Mouse (Mus musculus): ENCODE results near the gene C1qb. TPM values are rescaled to one million over a fixed set of nuclear protein-coding genes. Genes with fewer than 3 reads are reported as not detected.
A peak's percentile ranks its signal among the peaks of the same experiment; 100 is the strongest.

C1qb gene
- total and polyA plus RNA-seq, 3 experiments = not detected

GRCm38 (mm10) chr4:136928928-136929327 lies 42.9 kb upstream of the C1qb start:
- in situ Hi-C loops (cut with MboI; ENCODE audit: low pct_ligation_motif_present, low pct_unique_long_range_greater_than_20kb, low sequenced_read_pairs) (no loop called here), dilution Hi-C loops (cut with MboI; ENCODE audit: extremely low pct_ligation_motif_present, extremely low pct_unique_long_range_greater_than_20kb, low sequenced_read_pairs) (no loop called here)
- peak; percentile 42 for DNase-seq (ENCODE audit: extremely low read depth)
- Histone ChIP-seq H3K4me1 (ENCODE audit: control insufficient read depth in 1 of 2, insufficient read depth in 2 of 2) (peaks cover 4 to 10% of the 10 kb centered on the region in 2 experiments; a peak in 3 of 4 replicates), H3K9me3 (replicated peaks; ENCODE audit: low read length) (no peaks in the 10 kb centered on the region), H3K4me3 (replicated peaks in 1 of 3; ENCODE audit: low read depth in 2 of 3, low read length in 2 of 3, poor library complexity in 1 of 3) (no peak overlapping the region), H3K27me3 (replicated peaks) (peaks cover 85% of the 10 kb centered on the region), H3K9ac (ENCODE audit: insufficient read depth, low read depth) (no peak overlapping the region), H3K4me2 (ENCODE audit: insufficient read depth, low read depth, poor library complexity, severe bottlenecking) (no peak overlapping the region), H3K27ac (ENCODE audit: insufficient read depth, low read depth) (no peak overlapping the region), H3K36me3 (replicated peaks in 1 of 2; ENCODE audit: control insufficient read depth in 1 of 2, insufficient read depth in 1 of 2, low read length in 1 of 2) (no peaks in the 10 kb centered on the region), H3K79me2 (replicated peaks; ENCODE audit: control insufficient read depth, extremely low read depth, insufficient read depth, poor library complexity, severe bottlenecking) (no peaks in the 10 kb centered on the region)
- peak; percentile 19 for TF ChIP-seq RAD21 (IDR thresholded peaks at IDR 0.05; ENCODE audit: low read depth, low read length)
- no peak for TF ChIP-seq UBTF (IDR thresholded peaks at IDR 0.05; ENCODE audit: low read depth, low read length)
- TF ChIP-seq CTCF (conservative IDR thresholded peaks at IDR 0.05 in 1 of 2, IDR thresholded peaks at IDR 0.05 in 1 of 2; ENCODE audit: low read depth in 2 of 2, low read length in 2 of 2) = peak in 1 of 2 experiments; percentile 65; a peak in 2 of 4 replicates
- no peak for TF ChIP-seq PAX5 (IDR thresholded peaks at IDR 0.05; ENCODE audit: low read length)
- TF ChIP-seq TCF12 (IDR thresholded peaks at IDR 0.05; ENCODE audit: low read depth, low read length) = no peak
- TF ChIP-seq SMC3 (IDR thresholded peaks at IDR 0.05; ENCODE audit: low read depth, low read length) = peak; percentile 73

DNA sequence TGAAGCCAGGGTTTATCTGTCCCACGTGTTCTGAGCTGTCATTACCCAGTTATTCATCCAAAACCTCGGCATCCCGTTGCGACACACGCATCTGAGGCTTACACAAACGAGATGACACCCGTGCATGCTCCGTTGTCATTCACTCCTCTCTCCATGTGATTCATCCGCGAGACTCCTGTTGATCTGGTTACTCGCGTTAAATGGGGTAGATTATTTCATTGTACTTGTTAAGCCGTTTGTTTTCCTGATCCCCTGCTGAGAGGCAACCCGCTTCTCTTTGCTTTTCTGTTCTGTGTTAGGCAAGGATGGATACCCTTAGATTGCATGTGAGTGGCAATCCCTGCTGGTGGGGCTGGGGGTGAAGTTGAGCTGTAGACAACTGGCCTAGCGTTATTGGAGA lies 39.8 kb upstream of the C1qb start:
- peaks cover 4 to 7% of the 10 kb centered on the region in 2 experiments; a peak in 3 of 4 replicates for H3K4me1 ChIP-seq (ENCODE audit: control insufficient read depth in 1 of 2, insufficient read depth in 2 of 2)
- TF ChIP-seq RCOR1 (conservative IDR thresholded peaks at IDR 0.05; ENCODE audit: low read depth, low read length) = no peak
- no peak for TF ChIP-seq TCF12 (IDR thresholded peaks at IDR 0.05; ENCODE audit: low read depth, low read length)
- TF ChIP-seq BHLHE40 (IDR thresholded peaks at IDR 0.05; ENCODE audit: low read depth, low read length) = no peak
- TF ChIP-seq MAX (IDR thresholded peaks at IDR 0.05; ENCODE audit: low read length) = no peak
- no peak for TF ChIP-seq CHD2 (IDR thresholded peaks at IDR 0.05; ENCODE audit: low read length)
- no peak for TF ChIP-seq GABPA (IDR thresholded peaks at IDR 0.05; ENCODE audit: insufficient replicate concordance, low read depth, low read length)
- TF ChIP-seq MYC (IDR thresholded peaks at IDR 0.05; ENCODE audit: low read depth, low read length) = no peak
- no peak for TF ChIP-seq NELFE (IDR thresholded peaks at IDR 0.05; ENCODE audit: low read depth, low read length)
- TF ChIP-seq ZNF384 (IDR thresholded peaks at IDR 0.05; ENCODE audit: low read depth, low read length) = no peak
- TF ChIP-seq MAZ (IDR thresholded peaks at IDR 0.05; ENCODE audit: low read depth, low read length) = no peak
- no peak for TF ChIP-seq MEF2A (IDR thresholded peaks at IDR 0.05; ENCODE audit: borderline replicate concordance, low read depth, low read length)
- TF ChIP-seq NRF1 (IDR thresholded peaks at IDR 0.05; ENCODE audit: low read depth, low read length) = no peak
- no peak for TF ChIP-seq CTCF (conservative IDR thresholded peaks at IDR 0.05 in 1 of 2, IDR thresholded peaks at IDR 0.05 in 1 of 2; ENCODE audit: low read depth in 2 of 2, low read length in 2 of 2)
- no peaks in the 10 kb centered on the region for H3K36me3 ChIP-seq (replicated peaks in 1 of 2; ENCODE audit: control insufficient read depth in 1 of 2, insufficient read depth in 1 of 2, low read length in 1 of 2)
- DNase-seq (ENCODE audit: extremely low read depth) = no peak
- H3K27ac ChIP-seq (ENCODE audit: insufficient read depth, low read depth) = no peak overlapping the region
- dilution Hi-C loops (cut with MboI; ENCODE audit: extremely low pct_ligation_motif_present, extremely low pct_unique_long_range_greater_than_20kb, low sequenced_read_pairs) (no loop called here), in situ Hi-C loops (cut with MboI; ENCODE audit: low pct_ligation_motif_present, low pct_unique_long_range_greater_than_20kb, low sequenced_read_pairs) (no loop called here)
- no peaks in the 10 kb centered on the region for H3K79me2 ChIP-seq (replicated peaks; ENCODE audit: control insufficient read depth, extremely low read depth, insufficient read depth, poor library complexity, severe bottlenecking)
- H3K9ac ChIP-seq (ENCODE audit: insufficient read depth, low read depth) = no peak overlapping the region
- peaks cover 79% of the 10 kb centered on the region for H3K27me3 ChIP-seq (replicated peaks)
- H3K9me3 ChIP-seq (replicated peaks; ENCODE audit: low read length) = no peaks in the 10 kb centered on the region
- no peak overlapping the region for H3K4me3 ChIP-seq (replicated peaks in 1 of 3; ENCODE audit: low read depth in 2 of 3, low read length in 2 of 3, poor library complexity in 1 of 3)
- no peak overlapping the region for H3K4me2 ChIP-seq (ENCODE audit: insufficient read depth, low read depth, poor library complexity, severe bottlenecking)

Data from CH12.LX (cell line).